Mouse (Mus musculus) adrenal gland, adult 2 months (tissue): ENCODE measurements around the gene Sv2b. TPM values are rescaled to one million over a fixed set of nuclear protein-coding genes. Genes with fewer than 3 reads are reported as not detected.
A peak's percentile ranks its signal among the peaks of the same experiment; 100 is the strongest.
"Not testable (repeated sequence)": the region's sequence is repeated elsewhere in the genome, so short reads cannot be mapped to it uniquely, and the experiment has no call there.

ENCODE experiments used
- DNase-seq: peaks from one replicate; pipeline ENCODE4 v3.0.0; 2021
- long read RNA-seq: library from polyadenylated mRNA; stranded (forward); transcript quantifications from one replicate; pipeline ENCODE4 v2.0.0, GENCODE M21; 2021
- polyA plus RNA-seq: library from polyadenylated mRNA; depleted of rRNA; stranded (reverse); fragments of >200 nt; gene quantifications from 2 replicates; pipeline ENCODE4 v1.2.3, GENCODE M21; 2012; rRNA removed
- total RNA-seq, 2 experiments: library from RNA; stranded (reverse); gene quantifications; 2 replicates each; pipeline ENCODE4 v1.2.3; 2021

Gene Sv2b
- under 1 TPM; 0.17 to 0.21 TPM for total RNA-seq
- 0.02 and 0.03 TPM in 2 replicates for polyA plus RNA-seq
- long read RNA-seq: 0 reads

GRCm38 (mm10) chr7:75308457-75309312 is at the start of gene Sv2b:
Gene Sv2b, minus strand, starts transcription at chr7:75309262.
- DNase-seq: peak; percentile 17

DNA sequence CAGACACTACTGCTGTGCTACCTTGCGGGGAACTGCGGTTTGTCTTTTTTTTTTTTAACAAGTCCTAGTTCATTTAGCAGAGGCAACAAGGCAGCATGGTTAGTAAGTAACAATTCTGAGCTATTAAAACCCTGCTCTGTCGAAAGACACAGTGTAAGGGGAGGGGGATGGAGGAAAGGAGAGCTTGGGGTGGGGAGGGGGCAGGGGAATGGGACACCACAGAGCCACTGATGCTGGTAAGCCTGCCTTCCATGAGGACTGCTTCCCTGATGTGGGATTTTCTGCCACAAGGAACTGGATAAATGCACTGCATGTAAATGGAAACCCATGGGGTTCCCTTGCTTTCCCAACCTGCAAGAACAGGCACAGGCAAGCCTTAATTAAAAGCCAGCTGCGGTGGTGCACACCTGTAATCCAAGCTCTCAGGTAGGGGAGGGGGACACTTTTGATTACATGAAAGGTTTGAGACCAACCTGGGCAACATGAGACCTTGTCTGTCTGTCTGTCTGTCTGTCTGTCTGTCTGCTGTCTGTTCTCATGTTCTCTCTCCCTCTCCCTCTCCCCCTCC is 49.3 kb upstream of the Sv2b start:
- no peak for DNase-seq

- DNase-seq: no peak
These were observed 46.5 kb upstream of the Sv2b start for GRCm38 (mm10) chr7:75355521-75355920.

DNA sequence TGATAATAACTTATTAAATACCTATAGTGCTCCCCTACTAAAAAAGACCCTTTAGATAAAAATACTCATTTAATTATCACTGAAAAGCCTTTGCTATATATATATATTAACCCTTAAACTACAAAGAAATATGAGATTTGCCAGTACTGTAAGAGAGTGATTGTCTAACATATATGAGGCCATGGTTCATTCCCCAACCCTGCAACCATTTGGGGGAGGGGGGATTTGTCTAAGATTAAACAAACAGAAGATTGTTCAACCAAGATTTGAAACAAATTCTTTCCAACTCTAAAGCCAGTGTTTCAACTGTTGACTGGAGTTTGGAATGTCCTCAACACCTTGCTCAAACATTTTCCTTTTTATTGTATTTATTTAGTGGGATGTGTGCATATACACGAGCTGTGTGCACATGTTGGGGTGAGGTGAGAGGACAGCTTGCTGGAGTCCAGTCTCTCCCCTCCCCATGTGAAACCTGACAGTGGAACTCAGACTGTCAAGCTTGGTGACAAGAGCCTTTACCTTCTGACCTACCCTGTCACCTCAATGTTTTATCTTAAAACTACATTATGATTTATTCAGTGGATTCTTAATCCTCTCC is 43.8 kb upstream of the Sv2b start:
- DNase-seq: no peak

DNA sequence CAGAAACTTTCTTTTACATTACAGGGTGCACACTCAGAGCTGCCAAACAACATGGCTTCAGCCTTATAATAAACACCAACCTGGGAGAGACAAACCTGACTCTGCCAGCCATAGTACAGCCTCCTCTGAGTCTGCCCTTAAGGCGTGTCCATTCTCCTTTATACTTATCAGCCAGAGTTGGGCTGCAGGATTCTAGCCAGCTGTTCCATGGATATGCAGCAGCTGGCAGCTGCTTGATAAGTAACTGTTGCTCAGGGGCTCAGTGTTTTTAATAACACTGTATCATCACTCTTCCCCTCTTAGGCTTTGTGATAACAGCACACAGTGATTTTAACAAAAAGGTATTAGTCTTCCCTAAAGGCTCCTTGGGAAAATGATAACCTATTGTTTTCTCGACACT is 41.1 kb upstream of the Sv2b start:
- no peak for DNase-seq

DNA sequence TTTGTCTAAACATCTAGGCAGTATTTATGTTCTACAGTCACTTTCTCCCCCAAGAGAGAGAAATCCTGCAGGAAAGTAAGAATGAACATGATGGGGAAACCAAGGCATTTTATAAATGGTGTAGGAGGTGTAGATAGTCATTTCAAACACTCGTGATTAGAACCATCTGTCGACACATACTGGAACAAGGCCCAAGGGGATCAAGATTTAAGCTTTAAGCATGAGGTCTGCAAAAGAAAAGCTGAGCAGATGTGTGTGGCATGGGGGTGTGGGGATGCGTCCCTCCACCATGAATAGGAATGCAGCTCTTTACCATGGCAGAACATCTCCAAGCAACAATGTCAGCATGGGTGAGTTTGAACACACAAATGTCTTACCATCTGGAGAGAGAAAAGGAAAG is 23.2 kb upstream of the Sv2b start:
- no peak for DNase-seq

- DNase-seq: no peak
These were observed 20.7 kb upstream of the Sv2b start for GRCm38 (mm10) chr7:75329740-75330142.

DNA sequence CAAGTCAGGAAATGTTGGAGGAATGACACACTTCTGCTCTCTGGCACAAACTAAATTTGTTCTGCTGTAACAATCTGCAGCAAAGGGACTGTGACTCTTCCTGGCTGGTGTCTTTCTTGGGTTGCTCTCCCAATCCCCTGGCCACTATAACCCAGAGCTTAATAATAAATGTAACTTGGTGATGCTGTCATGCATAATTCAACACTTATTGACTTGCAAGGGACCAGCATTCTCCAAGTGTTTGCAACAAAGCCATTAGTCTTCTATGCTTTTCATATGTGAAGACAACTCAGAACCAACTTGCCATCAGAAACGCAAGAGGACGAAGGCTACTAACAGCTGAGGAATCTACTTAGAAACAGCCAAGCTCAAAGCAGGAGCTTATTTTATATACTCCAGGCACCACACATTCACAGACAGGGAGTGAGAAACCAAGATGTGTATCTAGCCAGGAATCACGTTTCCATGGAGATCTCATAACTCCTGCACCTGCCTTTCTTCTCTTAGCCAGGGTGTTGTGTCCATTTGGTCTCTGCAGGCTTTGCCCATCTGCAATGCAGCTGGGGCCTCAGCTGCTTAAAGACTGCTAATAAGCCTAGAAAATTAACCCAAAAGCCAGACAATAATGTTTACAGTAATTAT is 19.8 kb upstream of the Sv2b start:
- no peak for DNase-seq

- no peak for DNase-seq
These were observed 16.2 kb upstream of the Sv2b start for GRCm38 (mm10) chr7:75325273-75325672.

DNA sequence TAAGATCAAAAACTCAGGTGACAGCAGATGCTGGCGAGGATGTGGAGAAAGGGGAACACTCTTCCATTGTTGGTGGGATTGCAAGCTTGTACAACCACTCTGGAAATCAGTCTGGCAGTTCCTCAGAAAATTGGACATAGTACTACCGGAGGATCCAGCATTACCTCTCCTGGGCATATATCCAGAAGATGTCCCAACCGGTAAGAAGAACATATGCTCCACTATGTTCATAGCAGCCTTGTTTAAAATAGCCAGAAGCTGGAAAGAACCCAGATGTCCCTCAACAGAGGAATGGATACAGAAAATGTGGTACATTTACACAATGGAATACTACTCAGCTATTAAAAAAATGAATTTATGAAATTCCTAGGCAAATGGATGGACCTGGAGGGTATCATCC is 13.7 kb upstream of the Sv2b start:
- DNase-seq: not testable (repeated sequence)

DNA sequence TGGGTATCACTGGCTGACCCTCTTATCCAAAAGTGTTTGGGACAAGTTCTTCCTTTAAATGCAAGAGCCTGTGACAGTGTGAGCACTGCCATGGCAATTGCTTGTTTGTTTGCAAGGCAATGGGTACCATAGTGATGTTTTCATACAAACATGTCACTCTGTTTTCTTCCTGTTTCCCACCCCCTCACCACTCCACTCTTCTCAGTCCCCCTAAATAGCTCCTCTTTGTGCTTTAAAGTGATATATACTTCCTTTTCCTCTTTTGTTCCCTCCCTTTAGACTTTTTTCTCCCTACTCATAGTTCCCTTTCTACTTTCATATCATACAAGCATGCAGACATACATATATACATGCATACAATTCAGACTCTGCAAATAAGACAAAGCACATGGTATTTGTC is 10.9 kb upstream of the Sv2b start:
- DNase-seq: no peak

DNA sequence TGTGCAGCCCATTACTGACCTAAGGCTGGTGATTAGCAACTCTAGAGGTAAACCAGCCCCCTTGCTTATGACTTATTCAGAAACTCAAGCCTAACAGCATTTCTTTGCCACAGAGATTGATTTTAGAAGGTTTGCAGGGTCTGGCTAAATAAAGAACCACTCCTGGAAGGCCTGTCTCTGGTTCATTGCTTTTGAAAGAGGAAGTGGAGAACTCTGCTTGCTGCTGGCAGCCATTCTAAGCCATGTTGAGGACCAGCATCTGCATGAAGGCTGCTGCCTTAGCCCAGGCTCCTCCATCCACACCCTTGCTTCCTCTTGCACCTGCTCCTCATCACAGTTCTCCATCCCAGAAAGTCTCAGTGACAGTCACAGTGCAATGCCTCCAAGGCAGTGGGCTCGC is 9.3 kb upstream of the Sv2b start:
- no peak for DNase-seq

GRCm38 (mm10) chr7:75314873-75315272 is 5.8 kb upstream of the Sv2b start:
- no peak for DNase-seq

- DNase-seq: no peak
These were observed 508 bp upstream of the Sv2b start for GRCm38 (mm10) chr7:75309570-75309969.

GRCm38 (mm10) chr7:75308140-75308456 is 964 bp downstream of the Sv2b start:
- no peak for DNase-seq

DNA sequence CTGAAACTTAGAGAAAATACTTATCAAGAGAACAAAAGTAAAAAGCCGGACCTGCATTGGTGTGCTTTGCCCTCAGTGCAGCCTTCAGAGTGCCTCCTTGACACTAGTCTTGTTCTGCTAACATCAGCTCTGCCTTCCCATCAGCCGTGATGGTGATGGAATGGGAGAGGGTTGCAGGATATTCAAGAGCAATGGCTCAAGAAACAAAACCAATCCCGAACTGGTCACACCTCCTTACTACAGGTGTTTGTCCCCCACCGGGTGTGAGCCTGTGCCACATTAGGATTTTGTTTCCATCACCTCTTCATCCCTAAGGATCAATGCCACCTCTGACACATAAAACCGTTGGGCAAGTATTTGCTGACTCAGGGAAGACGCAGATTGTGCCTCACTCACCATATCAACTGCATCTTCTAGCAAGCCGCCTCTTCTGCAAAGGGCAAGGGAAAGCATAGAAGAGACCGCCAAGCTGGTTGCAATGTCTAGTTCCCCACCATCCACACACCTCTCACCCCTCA is 1.4 kb downstream of the Sv2b start:
- DNase-seq: no peak

DNA sequence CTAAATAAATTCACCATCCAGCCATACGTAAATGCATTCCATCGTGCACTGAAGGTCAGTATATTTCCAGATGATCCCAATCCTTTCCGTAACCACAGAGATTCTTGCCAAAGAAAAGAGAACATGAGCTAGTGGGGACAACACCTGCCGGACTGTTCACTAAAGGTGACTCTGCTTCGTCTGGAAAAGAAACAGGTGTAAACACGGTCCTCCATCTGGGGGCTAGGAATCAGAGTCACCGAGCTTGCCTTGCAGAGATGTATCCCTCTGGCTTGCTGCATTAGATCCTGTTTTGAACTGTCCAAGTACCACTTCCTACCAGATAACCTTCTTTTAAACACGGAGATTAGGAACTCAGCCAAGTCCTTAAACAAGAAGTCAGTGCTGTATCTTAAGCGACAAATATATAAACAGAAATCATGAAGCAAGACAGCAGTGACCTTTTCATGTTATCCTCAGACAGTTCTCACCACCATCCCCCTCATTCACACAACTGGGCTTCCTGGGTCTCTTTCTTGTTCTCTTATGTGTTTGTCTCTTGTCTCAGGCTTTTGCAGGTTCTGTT is 3.1 kb downstream of the Sv2b start:
- DNase-seq: no peak

- peak; percentile 65 for DNase-seq
These were observed 6.4 kb downstream of the Sv2b start for GRCm38 (mm10) chr7:75302523-75303215.

- DNase-seq: peak; percentile 4
These were observed 9.8 kb downstream of the Sv2b start for GRCm38 (mm10) chr7:75299245-75299644.

- no peak for DNase-seq
These were observed 12.4 kb downstream of the Sv2b start for GRCm38 (mm10) chr7:75296688-75297119.

DNA sequence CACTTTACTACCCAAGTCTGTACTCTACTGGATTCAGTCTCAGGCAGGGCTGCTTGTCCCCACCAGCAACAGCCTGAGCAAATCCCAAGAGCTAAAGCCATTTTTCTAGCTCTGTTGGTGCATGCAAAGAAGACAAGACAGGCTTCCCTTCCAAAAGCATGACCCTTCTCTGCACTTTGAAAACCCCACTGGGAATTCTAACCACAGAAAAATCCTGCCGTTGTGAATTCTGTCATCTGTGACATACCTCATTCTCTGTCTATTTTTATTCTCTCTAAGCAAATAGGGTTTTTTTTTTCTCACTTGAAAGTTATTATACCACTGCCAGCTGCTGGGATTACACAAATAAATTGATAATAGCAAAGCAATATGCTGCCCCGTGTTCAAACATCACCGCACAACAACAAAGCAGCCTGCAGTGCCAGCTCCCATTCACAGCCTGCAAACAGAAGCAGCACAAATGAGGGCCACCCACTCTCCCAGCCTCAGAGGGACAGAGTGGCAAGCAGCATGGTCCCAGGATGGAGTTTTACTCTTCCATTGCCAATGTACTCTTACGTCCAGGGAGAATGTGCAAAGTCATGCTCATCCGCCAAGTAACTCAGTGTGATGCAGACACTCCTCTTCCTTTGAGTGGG is 13.7 kb downstream of the Sv2b start:
- DNase-seq: no peak
